Mouse (Mus musculus): ENCODE measurements around the gene Ankdd1a. TPM values are rescaled to one million over a fixed set of nuclear protein-coding genes. Genes with fewer than 3 reads are reported as not detected.
A peak's percentile ranks its signal among the peaks of the same experiment; 100 is the strongest.

Gene Ankdd1a
- polyA plus RNA-seq, 1 experiment from 2014 or later: 1.00 TPM

- Histone ChIP-seq H3K4me2 (ENCODE audit: low read length) (no peak overlapping the region), H3K27ac (replicated peaks; ENCODE audit: low read depth, low read length) (no peak overlapping the region), H3K9ac (replicated peaks; ENCODE audit: low read length) (no peak overlapping the region), H3K9me3 (ENCODE audit: control insufficient read depth, low read length) (no peaks in the 10 kb centered on the region), H3K27me3 (ENCODE audit: control insufficient read depth, insufficient read depth, low read length) (no peaks in the 10 kb centered on the region), H3K4me3 (replicated peaks; ENCODE audit: low read depth, low read length) (no peak overlapping the region), H3K36me3 (ENCODE audit: control insufficient read depth, insufficient read depth, low read length) (no peaks in the 10 kb centered on the region), H3K4me1 (ENCODE audit: control insufficient read depth, insufficient read depth, low read length) (0 out of 2 replicates have a peak, but pooled peaks cover 5% of the 10 kb centered on the region)
- no peak for DNase-seq
- no peak for ATAC-seq (ENCODE audit: low FRiP score, low TSS enrichment)
- 89% methylated on average over 3 of the region's 3 CpGs for WGBS
Measured at GRCm38 (mm10) chr9:65512520-65512919, 7.5 kb downstream of the Ankdd1a start.

GRCm38 (mm10) chr9:65508449-65508848, 11.5 kb downstream of the Ankdd1a start:
- Histone ChIP-seq H3K4me1 (ENCODE audit: control insufficient read depth, insufficient read depth, low read length) (no peaks in the 10 kb centered on the region), H3K4me3 (replicated peaks; ENCODE audit: low read depth, low read length) (no peak overlapping the region), H3K27me3 (ENCODE audit: control insufficient read depth, insufficient read depth, low read length) (no peaks in the 10 kb centered on the region), H3K27ac (replicated peaks; ENCODE audit: low read depth, low read length) (no peak overlapping the region), H3K36me3 (ENCODE audit: control insufficient read depth, insufficient read depth, low read length) (no peaks in the 10 kb centered on the region), H3K4me2 (ENCODE audit: low read length) (no peak overlapping the region), H3K9ac (replicated peaks; ENCODE audit: low read length) (no peak overlapping the region), H3K9me3 (ENCODE audit: control insufficient read depth, low read length) (no peaks in the 10 kb centered on the region)
- no peak for DNase-seq
- ATAC-seq (ENCODE audit: low FRiP score, low TSS enrichment): no peak
- WGBS: 69% methylated on average over 7 of the region's 7 CpGs

DNA sequence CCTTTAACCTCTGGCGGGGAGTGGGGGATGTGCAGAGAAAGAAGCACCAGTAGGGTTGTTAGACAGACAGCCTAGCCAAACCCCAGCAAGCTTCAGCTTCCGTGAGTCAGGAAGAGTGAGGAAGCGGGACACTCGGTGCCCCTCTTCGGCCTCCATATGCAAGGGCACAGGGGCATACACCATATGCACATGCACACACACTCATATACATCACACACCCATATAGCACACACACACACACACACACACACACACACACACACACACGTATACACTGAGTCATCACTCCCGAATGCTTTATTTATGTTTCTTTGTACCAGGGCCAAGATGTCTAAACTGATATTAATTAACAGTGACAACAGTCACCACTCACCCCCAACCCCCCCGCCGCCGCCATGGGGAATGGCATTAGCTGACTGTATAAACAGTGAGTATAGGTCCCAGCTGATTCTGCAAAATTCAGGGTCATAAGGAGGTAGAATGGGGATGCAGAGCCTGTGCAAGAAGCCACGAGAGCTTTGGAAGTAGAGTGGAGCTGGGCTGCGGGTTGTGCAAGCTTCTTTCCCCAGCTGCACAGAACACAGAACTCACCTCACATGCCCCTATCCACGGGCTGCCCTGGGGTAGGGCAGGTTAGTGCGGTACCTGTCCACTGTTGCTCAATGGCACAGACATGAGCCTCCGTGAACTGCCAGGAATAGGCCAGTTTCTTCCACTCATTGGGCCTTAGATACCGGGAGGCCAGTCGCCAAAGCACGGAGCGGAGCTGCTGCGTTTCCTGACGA, 17.1 kb downstream of the Ankdd1a start:
- no peaks in the 10 kb centered on the region for H3K27me3 ChIP-seq (ENCODE audit: control insufficient read depth, insufficient read depth, low read length)
- DNase-seq: no peak
- no peak overlapping the region for H3K27ac ChIP-seq (replicated peaks; ENCODE audit: low read depth, low read length)
- no peaks in the 10 kb centered on the region for H3K4me1 ChIP-seq (ENCODE audit: control insufficient read depth, insufficient read depth, low read length)
- no peaks in the 10 kb centered on the region for H3K9me3 ChIP-seq (ENCODE audit: control insufficient read depth, low read length)
- no peaks in the 10 kb centered on the region for H3K36me3 ChIP-seq (ENCODE audit: control insufficient read depth, insufficient read depth, low read length)
- no peak overlapping the region for H3K9ac ChIP-seq (replicated peaks; ENCODE audit: low read length)
- ATAC-seq (ENCODE audit: low FRiP score, low TSS enrichment): no peak
- 88% methylated on average over 21 of the region's 21 CpGs for WGBS
- H3K4me2 ChIP-seq (ENCODE audit: low read length): no peak overlapping the region
- H3K4me3 ChIP-seq (replicated peaks; ENCODE audit: low read depth, low read length): no peak overlapping the region

- Histone ChIP-seq H3K36me3 (ENCODE audit: control insufficient read depth, insufficient read depth, low read length) (no peaks in the 10 kb centered on the region), H3K27ac (replicated peaks; ENCODE audit: low read depth, low read length) (no peak overlapping the region), H3K9me3 (ENCODE audit: control insufficient read depth, low read length) (no peaks in the 10 kb centered on the region), H3K4me2 (ENCODE audit: low read length) (no peak overlapping the region), H3K4me1 (ENCODE audit: control insufficient read depth, insufficient read depth, low read length) (no peaks in the 10 kb centered on the region), H3K4me3 (replicated peaks; ENCODE audit: low read depth, low read length) (no peak overlapping the region), H3K27me3 (ENCODE audit: control insufficient read depth, insufficient read depth, low read length) (no peaks in the 10 kb centered on the region), H3K9ac (replicated peaks; ENCODE audit: low read length) (no peak overlapping the region)
- peak; percentile 66 for DNase-seq
- 64% methylated on average over 8 of the region's 8 CpGs for WGBS
- ATAC-seq (ENCODE audit: low FRiP score, low TSS enrichment): no peak
Measured at GRCm38 (mm10) chr9:65502146-65502545, 17.8 kb downstream of the Ankdd1a start.

- Histone ChIP-seq H3K4me3 (replicated peaks; ENCODE audit: low read depth, low read length) (no peak overlapping the region), H3K9ac (replicated peaks; ENCODE audit: low read length) (no peak overlapping the region), H3K4me2 (ENCODE audit: low read length) (no peak overlapping the region), H3K27ac (replicated peaks; ENCODE audit: low read depth, low read length) (no peak overlapping the region), H3K9me3 (ENCODE audit: control insufficient read depth, low read length) (no peaks in the 10 kb centered on the region), H3K36me3 (ENCODE audit: control insufficient read depth, insufficient read depth, low read length) (peaks cover 9% of the 10 kb centered on the region), H3K27me3 (ENCODE audit: control insufficient read depth, insufficient read depth, low read length) (no peaks in the 10 kb centered on the region), H3K4me1 (ENCODE audit: control insufficient read depth, insufficient read depth, low read length) (no peaks in the 10 kb centered on the region)
- DNase-seq (no peak), ATAC-seq (ENCODE audit: low FRiP score, low TSS enrichment) (no peak)
- WGBS: 95% methylated on average over 4 of the region's 4 CpGs
Measured at GRCm38 (mm10) chr9:65492851-65493250, 27.1 kb downstream of the Ankdd1a start.

- no peak overlapping the region for H3K9ac ChIP-seq (replicated peaks; ENCODE audit: low read length)
- no peaks in the 10 kb centered on the region for H3K9me3 ChIP-seq (ENCODE audit: control insufficient read depth, low read length)
- no peak overlapping the region for H3K4me3 ChIP-seq (replicated peaks; ENCODE audit: low read depth, low read length)
- H3K36me3 ChIP-seq (ENCODE audit: control insufficient read depth, insufficient read depth, low read length): peaks cover 14% of the 10 kb centered on the region
- no peaks in the 10 kb centered on the region for H3K27me3 ChIP-seq (ENCODE audit: control insufficient read depth, insufficient read depth, low read length)
- DNase-seq (no peak), ATAC-seq (ENCODE audit: low FRiP score, low TSS enrichment) (no peak)
- no peaks in the 10 kb centered on the region for H3K4me1 ChIP-seq (ENCODE audit: control insufficient read depth, insufficient read depth, low read length)
- no peak overlapping the region for H3K4me2 ChIP-seq (ENCODE audit: low read length)
- 91% methylated on average over 2 of the region's 2 CpGs for WGBS
- no peak overlapping the region for H3K27ac ChIP-seq (replicated peaks; ENCODE audit: low read depth, low read length)
Measured at GRCm38 (mm10) chr9:65492351-65492750, 27.6 kb downstream of the Ankdd1a start.

DNA sequence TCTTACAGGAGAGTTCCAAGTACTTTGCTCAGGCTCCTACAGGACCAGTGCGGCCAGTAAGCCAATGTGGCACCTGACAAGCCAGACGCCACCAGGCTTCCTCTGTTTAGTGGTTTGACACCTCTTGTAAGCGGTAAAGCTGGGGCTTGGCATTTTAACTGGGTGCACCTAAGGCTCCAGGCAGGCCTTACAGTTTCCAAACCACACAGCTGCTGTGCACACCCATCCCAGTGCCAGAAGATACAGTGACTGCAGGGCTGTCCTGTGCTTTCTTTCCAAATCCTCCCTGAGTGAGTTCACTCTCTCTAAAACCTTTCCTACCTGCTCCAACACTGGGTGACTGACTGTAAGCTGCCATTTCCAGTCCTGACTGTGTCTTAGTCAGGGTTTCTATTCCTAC, 28.5 kb downstream of the Ankdd1a start:
- H3K36me3 ChIP-seq (ENCODE audit: control insufficient read depth, insufficient read depth, low read length): peaks cover 23% of the 10 kb centered on the region
- no peaks in the 10 kb centered on the region for H3K27me3 ChIP-seq (ENCODE audit: control insufficient read depth, insufficient read depth, low read length)
- no peak for DNase-seq
- 93% methylated on average over 3 of the region's 3 CpGs for WGBS
- H3K9me3 ChIP-seq (ENCODE audit: control insufficient read depth, low read length): no peaks in the 10 kb centered on the region
- no peak for ATAC-seq (ENCODE audit: low FRiP score, low TSS enrichment)
- H3K4me3 ChIP-seq (replicated peaks; ENCODE audit: low read depth, low read length): no peak overlapping the region
- H3K9ac ChIP-seq (replicated peaks; ENCODE audit: low read length): no peak overlapping the region
- no peak overlapping the region for H3K27ac ChIP-seq (replicated peaks; ENCODE audit: low read depth, low read length)
- no peak overlapping the region for H3K4me2 ChIP-seq (ENCODE audit: low read length)
- H3K4me1 ChIP-seq (ENCODE audit: control insufficient read depth, insufficient read depth, low read length): no peaks in the 10 kb centered on the region

- H3K27ac ChIP-seq (replicated peaks; ENCODE audit: low read depth, low read length): no peak overlapping the region
- H3K4me3 ChIP-seq (replicated peaks; ENCODE audit: low read depth, low read length): no peak overlapping the region
- no peak for ATAC-seq (ENCODE audit: low FRiP score, low TSS enrichment)
- H3K36me3 ChIP-seq (ENCODE audit: control insufficient read depth, insufficient read depth, low read length): peaks cover 91% of the 10 kb centered on the region
- no peak for DNase-seq
- no peak overlapping the region for H3K9ac ChIP-seq (replicated peaks; ENCODE audit: low read length)
- 84% methylated on average over 5 of the region's 5 CpGs for WGBS
- no peaks in the 10 kb centered on the region for H3K27me3 ChIP-seq (ENCODE audit: control insufficient read depth, insufficient read depth, low read length)
- no peaks in the 10 kb centered on the region for H3K4me1 ChIP-seq (ENCODE audit: control insufficient read depth, insufficient read depth, low read length)
- H3K9me3 ChIP-seq (ENCODE audit: control insufficient read depth, low read length): no peaks in the 10 kb centered on the region
- H3K4me2 ChIP-seq (ENCODE audit: low read length): no peak overlapping the region
Measured at GRCm38 (mm10) chr9:65480071-65480470, 39.9 kb downstream of the Ankdd1a start.

DNA sequence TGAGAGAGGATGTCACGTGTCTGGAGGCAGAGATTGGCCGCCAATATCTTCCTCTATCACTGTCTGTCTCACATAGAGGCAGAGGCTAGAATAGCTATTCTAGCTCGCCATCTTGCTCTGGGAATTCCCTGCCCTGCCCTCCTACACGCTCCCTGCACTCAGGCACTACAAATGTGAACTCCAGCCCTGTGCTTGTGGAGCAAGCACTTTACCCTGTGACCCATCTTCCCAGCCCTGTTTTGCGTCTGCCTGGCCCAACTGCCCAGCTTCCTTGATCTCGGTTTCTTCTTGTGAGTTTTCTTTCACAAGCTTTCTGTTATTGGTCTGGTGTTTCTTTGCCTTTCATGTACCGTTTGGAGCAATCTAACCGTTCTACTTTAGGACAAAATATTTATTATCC, 40.8 kb downstream of the Ankdd1a start:
- H3K27ac ChIP-seq (replicated peaks; ENCODE audit: low read depth, low read length): no peak overlapping the region
- no peak overlapping the region for H3K9ac ChIP-seq (replicated peaks; ENCODE audit: low read length)
- H3K27me3 ChIP-seq (ENCODE audit: control insufficient read depth, insufficient read depth, low read length): no peaks in the 10 kb centered on the region
- peaks cover 91% of the 10 kb centered on the region for H3K36me3 ChIP-seq (ENCODE audit: control insufficient read depth, insufficient read depth, low read length)
- DNase-seq (no peak), ATAC-seq (ENCODE audit: low FRiP score, low TSS enrichment) (no peak)
- H3K4me1 ChIP-seq (ENCODE audit: control insufficient read depth, insufficient read depth, low read length): no peaks in the 10 kb centered on the region
- WGBS: 88% methylated on average over 8 of the region's 8 CpGs
- no peak overlapping the region for H3K4me2 ChIP-seq (ENCODE audit: low read length)
- no peak overlapping the region for H3K4me3 ChIP-seq (replicated peaks; ENCODE audit: low read depth, low read length)
- H3K9me3 ChIP-seq (ENCODE audit: control insufficient read depth, low read length): no peaks in the 10 kb centered on the region

All from midbrain, embryonic 14.5 days (tissue).